Mouse (Mus musculus) MEL (cell line): ENCODE results near the gene Dynlt1f.
"Not testable (repeated sequence)": the region's sequence is repeated elsewhere in the genome, so short reads cannot be mapped to it uniquely, and the experiment has no call there.

Experiments
- BHLHE40 ChIP-seq: IDR thresholded peaks from 2 replicates; pipeline ENCODE4 v1.6.1; 2012; ENCODE audit warnings: low read depth, mild to moderate bottlenecking, inconsistent platforms, low read length, improper control_type of control experiment, borderline replicate concordance
- CTCF ChIP-seq, 3 experiments: IDR thresholded peaks in 2 of 3; conservative IDR thresholded peaks in 1 of 3; 2 replicates each; pipeline ENCODE4 v1.5.1; 2011 to 2012; ENCODE audit warnings: low read length in 3 of 3, low read depth in 2 of 3, mild to moderate bottlenecking in 2 of 3, improper control_type of control experiment in 1 of 3, inconsistent platforms in 1 of 3, mixed read lengths in 1 of 3, moderate library complexity in 1 of 3; ENCODE audit not compliant: control insufficient read depth in 1 of 3, insufficient read depth in 1 of 3, poor library complexity in 1 of 3, severe bottlenecking in 1 of 3
- GATA1 ChIP-seq: IDR thresholded peaks from 2 replicates; pipeline ENCODE4 v1.6.1; 2011; ENCODE audit warnings: low read depth, low read length, improper control_type of control experiment
- HCFC1 ChIP-seq: IDR thresholded peaks from 2 replicates; pipeline ENCODE4 v1.6.1; 2012; ENCODE audit warnings: low read depth, mild to moderate bottlenecking, inconsistent platforms, low read length, improper control_type of control experiment, moderate library complexity
- MAX ChIP-seq: IDR thresholded peaks from 2 replicates; pipeline ENCODE4 v1.6.1; 2011; ENCODE audit warnings: low read length, improper control_type of control experiment
- MAZ ChIP-seq: IDR thresholded peaks from 2 replicates; pipeline ENCODE4 v1.6.1; 2012; ENCODE audit warnings: low read depth, mild to moderate bottlenecking, inconsistent platforms, low read length, improper control_type of control experiment
- MYC ChIP-seq: IDR thresholded peaks from 2 replicates; pipeline ENCODE4 v1.6.1; 2011; ENCODE audit warnings: low read depth, mild to moderate bottlenecking, low read length, improper control_type of control experiment, moderate library complexity
- POLR2A ChIP-seq, 2 experiments: IDR thresholded peaks; 2 replicates each; pipeline ENCODE4 v1.6.1; 2011 to 2012; ENCODE audit warnings: low read length in 2 of 2, mild to moderate bottlenecking in 2 of 2, control low read depth in 1 of 2, improper control_type of control experiment in 1 of 2, low read depth in 1 of 2, moderate library complexity in 1 of 2; ENCODE audit not compliant: control insufficient read depth in 1 of 2, insufficient read depth in 1 of 2, poor library complexity in 1 of 2
- RAD21 ChIP-seq: IDR thresholded peaks from 2 replicates; pipeline ENCODE4 v1.6.1; 2011; ENCODE audit warnings: mild to moderate bottlenecking, low read depth, low read length, improper control_type of control experiment
- SMC3 ChIP-seq: IDR thresholded peaks from 2 replicates; pipeline ENCODE4 v1.6.1; 2011; ENCODE audit warnings: low read depth, low read length, improper control_type of control experiment
- ZNF384 ChIP-seq: IDR thresholded peaks from 2 replicates; pipeline ENCODE4 v1.6.1; 2012; ENCODE audit warnings: low read depth, mild to moderate bottlenecking, inconsistent platforms, low read length, improper control_type of control experiment

- not testable (repeated sequence) for TF ChIP-seq RAD21; CTCF (IDR thresholded peaks at IDR 0.05 in 2 of 3, conservative IDR thresholded peaks at IDR 0.05 in 1 of 3; ENCODE audit: control insufficient read depth in 1 of 3, insufficient read depth in 1 of 3, low read depth in 2 of 3, low read length in 3 of 3, poor library complexity in 1 of 3, severe bottlenecking in 1 of 3); ZNF384; MAZ; MAX; MYC; BHLHE40; SMC3; POLR2A (IDR thresholded peaks at IDR 0.05; ENCODE audit: control insufficient read depth in 1 of 2, insufficient read depth in 1 of 2, low read depth in 1 of 2, low read length in 2 of 2, poor library complexity in 1 of 2); GATA1; HCFC1
Measured at GRCm38 (mm10) chr17:6620730-6621451, 34.8 kb downstream of the Dynlt1f start.
